Mouse (Mus musculus) CH12.LX (cell line): ENCODE results near the gene Miip. TPM values are rescaled to one million over a fixed set of nuclear protein-coding genes. Genes with fewer than 3 reads are reported as not detected.

Source experiments
- DNase-seq: peaks from one replicate; pipeline ENCODE4 v3.0.0-alpha.2; 2013; ENCODE audit errors: extremely low read depth
- H3K27ac ChIP-seq: 2 replicates; pipeline ENCODE4 v1.5.1; 2012; ENCODE audit warnings: low read depth, mild to moderate bottlenecking, control low read depth, moderate library complexity; ENCODE audit not compliant: insufficient read depth
- H3K27me3 ChIP-seq: replicated peaks from 2 replicates; pipeline ENCODE3; 2012; ENCODE audit warnings: inconsistent platforms
- H3K36me3 ChIP-seq, 2 experiments: replicated peaks in 1 of 2; 2 replicates each; pipeline versions ENCODE3 to v1.6.1; 2012; ENCODE audit warnings: inconsistent platforms in 1 of 2, low read length in 1 of 2, mild to moderate bottlenecking in 1 of 2, mixed read lengths in 1 of 2, moderate library complexity in 1 of 2; ENCODE audit not compliant: control insufficient read depth in 1 of 2, insufficient read depth in 1 of 2
- H3K4me1 ChIP-seq, 2 experiments: 2 replicates each; pipeline ENCODE4 v1.6.1; 2012; ENCODE audit warnings: inconsistent platforms in 1 of 2, moderate library complexity in 1 of 2; ENCODE audit not compliant: insufficient read depth in 2 of 2, control insufficient read depth in 1 of 2
- H3K4me2 ChIP-seq: 2 replicates; pipeline ENCODE4 v1.6.1; 2012; ENCODE audit warnings: low read depth, mild to moderate bottlenecking, control low read depth; ENCODE audit not compliant: poor library complexity, insufficient read depth, severe bottlenecking
- H3K4me3 ChIP-seq, 3 experiments: fragments of 150-350 bp in 1 of 3; sonication (generic) in 1 of 3; replicated peaks in 1 of 3; 2 replicates each; pipeline versions ENCODE3 to v1.5.1; 2011 to 2012; ENCODE audit warnings: low read depth in 2 of 3, low read length in 2 of 3, mild to moderate bottlenecking in 2 of 3, moderate library complexity in 2 of 3, control low read depth in 1 of 3, improper control_type of control experiment in 1 of 3, inconsistent platforms in 1 of 3, mixed read lengths in 1 of 3; ENCODE audit not compliant: poor library complexity in 1 of 3
- H3K79me2 ChIP-seq: replicated peaks from 2 replicates; pipeline ENCODE4 v1.6.1; 2012; ENCODE audit warnings: mild to moderate bottlenecking, moderate library complexity; ENCODE audit not compliant: control insufficient read depth, poor library complexity, insufficient read depth, severe bottlenecking; ENCODE audit errors: extremely low read depth
- H3K9ac ChIP-seq: 2 replicates; pipeline ENCODE4 v1.6.1; 2012; ENCODE audit warnings: low read depth, mild to moderate bottlenecking, control low read depth, moderate library complexity; ENCODE audit not compliant: insufficient read depth
- H3K9me3 ChIP-seq: replicated peaks from 2 replicates; pipeline ENCODE3; 2012; ENCODE audit warnings: low read length, inconsistent platforms, mixed read lengths
- CHD2 ChIP-seq: IDR thresholded peaks from 2 replicates; pipeline ENCODE4 v1.6.1; 2011; ENCODE audit warnings: low read length, improper control_type of control experiment
- CTCF ChIP-seq, 2 experiments: IDR thresholded peaks in 1 of 2; conservative IDR thresholded peaks in 1 of 2; 2 replicates each; pipeline ENCODE4 v1.5.1; 2011 to 2012; ENCODE audit warnings: low read depth in 2 of 2, low read length in 2 of 2, improper control_type of control experiment in 1 of 2, inconsistent platforms in 1 of 2, mild to moderate bottlenecking in 1 of 2, moderate library complexity in 1 of 2
- ELF1 ChIP-seq: IDR thresholded peaks from 2 replicates; pipeline ENCODE4 v1.6.1; 2014; ENCODE audit warnings: low read depth, mild to moderate bottlenecking, inconsistent platforms, low read length, improper control_type of control experiment
- EP300 ChIP-seq: IDR thresholded peaks from 2 replicates; pipeline ENCODE4 v1.6.1; 2011; ENCODE audit warnings: low read length, improper control_type of control experiment
- ETS1 ChIP-seq: conservative IDR thresholded peaks from 2 replicates; pipeline ENCODE4 v1.6.1; 2012; ENCODE audit warnings: low read depth, mild to moderate bottlenecking, inconsistent platforms, low read length, improper control_type of control experiment, moderate library complexity
- GABPA ChIP-seq: IDR thresholded peaks from 2 replicates; pipeline ENCODE4 v1.6.1; 2012; ENCODE audit warnings: low read depth, low read length, improper control_type of control experiment, inconsistent platforms; ENCODE audit not compliant: insufficient replicate concordance
- IRF4 ChIP-seq: IDR thresholded peaks from 2 replicates; pipeline ENCODE4 v1.6.1; 2014; ENCODE audit warnings: low read depth, mild to moderate bottlenecking, inconsistent platforms, low read length, improper control_type of control experiment
- JUN ChIP-seq: IDR thresholded peaks from 2 replicates; pipeline ENCODE4 v1.6.1; 2011; ENCODE audit warnings: low read depth, mild to moderate bottlenecking, low read length, improper control_type of control experiment, moderate library complexity; ENCODE audit not compliant: insufficient read depth
- JUND ChIP-seq: conservative IDR thresholded peaks from 2 replicates; pipeline ENCODE4 v1.6.1; 2011; ENCODE audit warnings: low read depth, low read length, improper control_type of control experiment
- KAT2A ChIP-seq: IDR thresholded peaks from 2 replicates; pipeline ENCODE4 v1.6.1; 2012; ENCODE audit warnings: low read length, improper control_type of control experiment, inconsistent platforms; ENCODE audit not compliant: insufficient replicate concordance
- MAX ChIP-seq: IDR thresholded peaks from 2 replicates; pipeline ENCODE4 v1.6.1; 2011; ENCODE audit warnings: low read length, improper control_type of control experiment
- NELFE ChIP-seq: IDR thresholded peaks from 2 replicates; pipeline ENCODE4 v1.6.1; 2011; ENCODE audit warnings: low read depth, low read length, improper control_type of control experiment
- NRF1 ChIP-seq: IDR thresholded peaks from 2 replicates; pipeline ENCODE4 v1.6.1; 2014; ENCODE audit warnings: low read depth, mild to moderate bottlenecking, inconsistent platforms, low read length, improper control_type of control experiment, moderate library complexity
- PAX5 ChIP-seq: IDR thresholded peaks from 2 replicates; pipeline ENCODE4 v1.6.1; 2012; ENCODE audit warnings: low read length, inconsistent platforms, mixed read lengths
- POLR2A ChIP-seq: IDR thresholded peaks from 2 replicates; pipeline ENCODE4 v1.6.1; 2011; ENCODE audit warnings: low read depth, mild to moderate bottlenecking, improper control_type of control experiment, low read length
- RAD21 ChIP-seq: IDR thresholded peaks from 2 replicates; pipeline ENCODE4 v1.6.1; 2011; ENCODE audit warnings: low read depth, mild to moderate bottlenecking, low read length, improper control_type of control experiment, moderate library complexity
- SMC3 ChIP-seq: IDR thresholded peaks from 2 replicates; pipeline ENCODE4 v1.6.1; 2011; ENCODE audit warnings: low read depth, low read length, improper control_type of control experiment
- TBP ChIP-seq: conservative IDR thresholded peaks from 2 replicates; pipeline ENCODE4 v1.6.1; 2011; ENCODE audit warnings: low read depth, low read length, improper control_type of control experiment
- dilution Hi-C: fragments of 300-500 bp; cut with MboI; formaldehyde crosslinking; loops from 2 replicates; pipeline ENCODE4 v1.14.3; 2020; ENCODE audit warnings: low sequenced_read_pairs; ENCODE audit not compliant: extremely low pct_unique_long_range_greater_than_20kb, extremely low pct_ligation_motif_present
- in situ Hi-C: fragments of 300-500 bp; cut with MboI; formaldehyde crosslinking; loops from 3 replicates; pipeline ENCODE4 v1.14.3; 2019; ENCODE audit warnings: low sequenced_read_pairs, low pct_ligation_motif_present, low pct_unique_long_range_greater_than_20kb, mixed read lengths
- polyA plus RNA-seq: library from polyadenylated mRNA; unstranded; fragments of >175 nt; gene quantifications from 2 replicates; pipeline ENCODE4 v1.2.1, GENCODE M21; 2012; ENCODE audit warnings: low read depth; ENCODE audit not compliant: insufficient read length
- total RNA-seq, 2 experiments: library from RNA; depleted of rRNA; stranded (reverse); fragments of 300-350 nt in 1 of 2; fragments of >200 nt in 1 of 2; gene quantifications; 2 replicates each; pipeline ENCODE4 v1.2.3; 2012 to 2014

Miip gene
- total and polyA plus RNA-seq, 3 experiments, result 31.5 to 58.8 (median 46.6) TPM

DNA sequence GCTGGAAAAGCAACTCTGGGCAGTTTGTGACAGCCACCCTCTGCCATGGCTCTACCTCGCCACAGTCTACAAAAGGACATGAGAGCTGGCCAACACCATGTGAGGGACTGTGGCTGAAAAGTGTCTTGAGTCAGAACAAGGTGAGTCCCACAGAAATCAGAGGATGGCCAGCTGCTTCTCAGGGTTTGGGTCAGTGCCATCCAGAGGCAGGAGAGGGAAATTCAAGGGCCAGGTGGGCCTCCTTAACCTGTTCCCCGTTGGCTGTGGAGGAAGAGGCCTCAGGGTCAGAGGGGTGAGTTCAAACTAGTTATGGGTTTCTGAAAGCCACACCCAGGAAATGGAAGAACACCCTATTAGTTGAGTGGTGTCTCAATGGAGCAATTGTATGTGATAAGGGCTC lies 10.8 kb upstream of the Miip start:
- dilution Hi-C loops (no loop called here), in situ Hi-C loops (no loop called here)
- Histone ChIP-seq H3K27me3 (no peaks in the 10 kb centered on the region), H3K27ac (no peak overlapping the region), H3K4me1 (no peaks in the 10 kb centered on the region), H3K9me3 (no peaks in the 10 kb centered on the region), H3K79me2 (no peaks in the 10 kb centered on the region), H3K9ac (no peak overlapping the region), H3K4me3 (no peak overlapping the region), H3K36me3 (peaks cover 89 to 91% of the 10 kb centered on the region in 2 experiments), H3K4me2 (no peak overlapping the region)
- no peak for TF ChIP-seq ETS1
- TF ChIP-seq NELFE, result no peak
- TF ChIP-seq POLR2A, result no peak
- TF ChIP-seq IRF4, result no peak
- TF ChIP-seq TBP, result no peak
- no peak for TF ChIP-seq GABPA
- TF ChIP-seq KAT2A, result no peak
- TF ChIP-seq SMC3, result no peak
- no peak for TF ChIP-seq RAD21
- no peak for TF ChIP-seq NRF1
- TF ChIP-seq CTCF (conservative IDR thresholded peaks at IDR 0.05 in 1 of 2, IDR thresholded peaks at IDR 0.05 in 1 of 2; ENCODE audit: low read depth in 2 of 2, low read length in 2 of 2), result no peak
- TF ChIP-seq EP300, result no peak
- no peak for TF ChIP-seq CHD2
- TF ChIP-seq MAX, result no peak
- no peak for TF ChIP-seq JUN
- TF ChIP-seq JUND, result no peak
- no peak for DNase-seq

DNA sequence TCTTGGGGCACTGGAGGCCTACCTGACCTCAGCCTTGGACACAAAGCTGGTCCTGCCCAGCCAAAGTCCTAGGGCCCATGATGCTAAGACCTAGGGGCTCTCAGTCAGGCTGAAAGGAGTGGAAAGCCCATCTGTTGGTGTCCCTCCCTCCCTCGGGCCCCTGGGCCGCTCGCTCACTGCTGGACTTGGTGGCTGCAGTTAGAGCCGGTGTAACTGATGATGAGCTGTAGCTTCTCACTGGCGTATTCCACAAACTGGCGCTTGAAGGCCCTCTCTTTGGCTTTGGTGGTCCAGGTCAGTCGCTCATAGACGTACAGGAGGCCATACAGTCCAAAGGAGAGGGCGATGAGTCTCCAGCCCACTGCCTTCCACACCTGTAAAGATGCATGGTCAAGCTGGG lies 9.9 kb upstream of the Miip start:
- Histone ChIP-seq H3K79me2 (no peaks in the 10 kb centered on the region), H3K9ac (no peak overlapping the region), H3K27me3 (no peaks in the 10 kb centered on the region), H3K4me2 (no peak overlapping the region), H3K9me3 (no peaks in the 10 kb centered on the region), H3K27ac (no peak overlapping the region), H3K4me3 (no peak overlapping the region), H3K4me1 (no peaks in the 10 kb centered on the region), H3K36me3 (peaks cover 89 to 91% of the 10 kb centered on the region in 2 experiments)
- in situ Hi-C loops (no loop called here), dilution Hi-C loops (no loop called here)
- TF ChIP-seq ELF1 (no peak), KAT2A (no peak), PAX5 (no peak), JUN (no peak)
- DNase-seq, result no peak
